Mouse (Mus musculus) heart, embryonic 11.5 days (tissue): ENCODE measurements around the gene Ap1m2. TPM values are rescaled to one million over a fixed set of nuclear protein-coding genes. Genes with fewer than 3 reads are reported as not detected.

Experiments used
- ATAC-seq: fragments of 200-750 bp; cut with Nextera tagmentation; replicated peaks from 2 replicates; pipeline ENCODE4 v1.8.0; 2017; ENCODE audit warnings: moderate library complexity; ENCODE audit not compliant: insufficient number of reproducible peaks, low FRiP score, low TSS enrichment
- H3K27ac ChIP-seq: fragments of 300-500 bp; sonication (generic); 2 replicates; pipeline ENCODE4 v1.5.1; 2014; ENCODE audit warnings: mild to moderate bottlenecking, low read depth, low read length
- H3K27me3 ChIP-seq: fragments of 300-500 bp; sonication (generic); 2 replicates; pipeline ENCODE4 v1.6.1; 2014; ENCODE audit warnings: mild to moderate bottlenecking, low read length, mixed read lengths; ENCODE audit not compliant: control insufficient read depth, insufficient read depth
- H3K36me3 ChIP-seq: fragments of 300-500 bp; sonication (generic); 2 replicates; pipeline ENCODE4 v1.6.1; 2014; ENCODE audit warnings: mild to moderate bottlenecking, low read length, moderate library complexity, mixed read lengths; ENCODE audit not compliant: control insufficient read depth, insufficient read depth
- H3K4me1 ChIP-seq: fragments of 300-500 bp; sonication (generic); 2 replicates; pipeline ENCODE4 v1.6.1; 2014; ENCODE audit warnings: low read length; ENCODE audit not compliant: control insufficient read depth, insufficient read depth
- H3K4me2 ChIP-seq: fragments of 300-500 bp; sonication (generic); 2 replicates; pipeline ENCODE4 v1.6.1; 2014; ENCODE audit warnings: mild to moderate bottlenecking, moderate library complexity
- H3K4me3 ChIP-seq: fragments of 300-500 bp; sonication (generic); 2 replicates; pipeline ENCODE4 v1.5.1; 2014; ENCODE audit warnings: low read depth, low read length
- H3K9ac ChIP-seq: fragments of 300-500 bp; sonication (generic); 2 replicates; pipeline ENCODE4 v1.6.1; 2014; ENCODE audit warnings: mild to moderate bottlenecking, low read depth, low read length, moderate library complexity
- H3K9me3 ChIP-seq: fragments of 300-500 bp; sonication (generic); replicated peaks from 2 replicates; pipeline ENCODE4 v1.6.1; 2016; ENCODE audit warnings: low read length; ENCODE audit not compliant: control insufficient read depth
- WGBS: fragments of 180-500 bp; shearing (Covaris S2); extraction: QIAGEN DNeasy Blood & Tissue Kit; methylation state at CpG from one replicate; pipeline ENCODE4 v1.1.7; 2014; ENCODE audit not compliant: insufficient replicate concordance; 5-methylcytosine and 5-hydroxymethylcytosine counted together
- polyA plus RNA-seq: library from polyadenylated mRNA; unstranded; fragments of >200 nt; fragmentation: Nextera tagmentation; extraction: Ambion mirVana; gene quantifications from 2 replicates; pipeline ENCODE4 v1.2.1, GENCODE M21; 2014

Gene Ap1m2
- polyA plus RNA-seq, 1 experiment from 2014 or later = 1.1 TPM

DNA sequence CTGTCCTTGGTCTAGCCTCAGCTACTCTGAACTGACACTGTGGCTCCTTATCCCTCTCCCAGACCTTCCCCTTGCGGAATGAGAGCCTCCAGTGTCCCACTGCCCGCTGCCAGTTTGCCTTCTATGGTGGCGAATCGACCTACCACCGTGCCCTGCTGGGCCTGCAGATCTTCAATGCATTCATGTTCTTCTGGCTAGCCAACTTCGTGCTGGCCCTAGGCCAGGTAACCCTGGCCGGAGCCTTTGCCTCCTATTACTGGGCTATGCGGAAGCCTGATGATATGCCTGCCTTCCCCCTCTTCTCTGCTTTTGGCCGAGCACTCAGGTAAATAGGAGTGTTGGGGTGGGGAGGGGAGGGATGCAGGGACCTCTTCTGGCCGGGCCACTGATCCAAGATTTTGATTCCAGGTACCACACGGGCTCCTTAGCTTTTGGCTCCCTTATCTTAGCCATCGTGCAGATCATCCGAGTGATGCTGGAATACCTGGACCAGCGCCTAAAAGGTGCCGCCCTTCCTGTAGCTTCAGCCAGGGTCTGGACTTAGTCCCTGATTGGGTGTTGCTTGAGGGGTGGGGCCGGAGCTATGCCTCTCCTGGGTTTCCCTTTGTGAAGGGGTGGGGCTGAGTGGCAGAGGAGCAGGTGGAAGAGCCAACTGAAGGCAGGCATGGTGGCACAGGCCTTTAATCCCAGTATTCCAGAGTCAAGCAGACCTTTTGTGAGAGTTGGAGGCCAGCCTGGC lies 34.7 kb upstream of the Ap1m2 start:
- Histone ChIP-seq H3K27me3 (no peaks in the 10 kb centered on the region), H3K36me3 (peaks cover 30% of the 10 kb centered on the region), H3K4me1 (no peaks in the 10 kb centered on the region), H3K4me3 (no peak overlapping the region), H3K9me3 (no peaks in the 10 kb centered on the region), H3K4me2 (no peak overlapping the region), H3K9ac (no peak overlapping the region), H3K27ac (no peak overlapping the region)
- WGBS = 78% methylated on average over 16 of the region's 16 CpGs
- no peak for ATAC-seq

DNA sequence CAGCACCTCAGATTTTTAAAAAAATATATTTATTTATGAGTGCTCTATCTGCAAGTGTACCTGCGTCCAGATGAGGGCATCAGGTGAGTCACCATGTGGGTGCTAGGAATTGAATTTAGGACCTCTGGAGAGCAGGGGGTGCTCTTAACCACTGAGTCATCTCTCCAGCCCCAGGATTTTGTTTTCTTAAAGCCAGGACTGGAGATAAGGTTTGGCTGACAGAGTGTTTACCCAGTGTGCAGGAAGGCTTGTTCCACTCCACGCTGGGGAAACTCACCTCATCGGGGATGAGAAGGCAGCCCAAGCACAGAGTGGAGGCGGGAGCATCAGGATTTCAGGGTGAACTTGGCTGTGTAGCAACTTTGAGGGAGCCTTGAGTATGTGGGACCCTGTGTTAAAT lies 28.3 kb upstream of the Ap1m2 start:
- no peak overlapping the region for H3K9ac ChIP-seq
- no peaks in the 10 kb centered on the region for H3K9me3 ChIP-seq
- ATAC-seq = no peak
- peaks cover 13% of the 10 kb centered on the region for H3K4me1 ChIP-seq
- no peak overlapping the region for H3K4me2 ChIP-seq
- no peaks in the 10 kb centered on the region for H3K27me3 ChIP-seq
- no peak overlapping the region for H3K4me3 ChIP-seq
- no peak overlapping the region for H3K27ac ChIP-seq
- peaks cover 13% of the 10 kb centered on the region for H3K36me3 ChIP-seq
- 40% methylated on average over 4 of the region's 4 CpGs for WGBS

DNA sequence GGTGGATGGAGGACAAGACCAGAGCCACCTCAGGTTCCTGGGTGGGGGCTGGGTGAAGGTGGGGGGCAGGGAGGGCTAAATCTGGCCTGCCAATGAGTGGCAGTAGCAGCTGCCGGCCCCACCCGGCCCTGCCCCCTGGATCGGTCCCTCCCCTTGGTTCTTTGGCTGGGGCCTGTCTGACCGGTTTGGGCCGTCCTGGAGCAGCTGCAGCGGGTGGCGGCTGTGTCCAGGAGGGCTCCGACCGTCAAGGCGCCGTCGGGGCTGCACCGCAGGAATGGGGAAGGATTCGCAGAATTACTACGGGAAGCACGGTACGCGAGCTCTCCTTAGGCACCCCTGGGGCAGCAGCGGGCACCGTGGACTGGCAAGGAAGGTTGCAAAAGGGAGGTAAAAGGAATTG lies 25.5 kb upstream of the Ap1m2 start:
- peaks cover 21% of the 10 kb centered on the region for H3K4me1 ChIP-seq
- peaks cover 4% of the 10 kb centered on the region; the same call in 1 of the 2 replicates for H3K36me3 ChIP-seq
- peak; percentile 54; the same call in 1 of the 2 replicates for ATAC-seq
- H3K4me3 ChIP-seq = peak overlapping the region; percentile 34
- H3K27me3 ChIP-seq = no peaks in the 10 kb centered on the region
- H3K27ac ChIP-seq = no peak overlapping the region
- H3K9ac ChIP-seq = peak overlapping the region; percentile 59
- peak overlapping the region; percentile 61 for H3K4me2 ChIP-seq
- WGBS = 17% methylated on average over 19 of the region's 20 CpGs
- H3K9me3 ChIP-seq = no peaks in the 10 kb centered on the region

DNA sequence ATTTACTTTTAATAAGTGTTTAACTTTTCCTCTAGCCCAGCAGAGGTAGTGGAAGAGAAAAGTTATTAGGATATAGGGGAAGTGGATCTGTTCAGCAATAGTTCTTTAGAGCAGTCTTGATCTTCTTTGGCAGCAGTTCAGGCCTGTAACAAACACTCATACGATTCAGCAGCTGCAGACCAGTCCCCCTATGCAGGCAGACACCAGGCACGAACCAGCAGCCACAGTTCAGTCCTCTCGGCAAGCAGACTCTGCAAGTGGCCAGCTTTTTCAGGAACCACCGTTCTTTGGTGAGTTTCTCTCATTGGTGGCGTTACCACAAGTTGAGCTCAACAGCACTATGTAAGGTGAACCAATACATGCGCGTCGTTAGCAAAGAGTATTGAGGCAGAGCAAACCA lies 24.4 kb upstream of the Ap1m2 start:
- Histone ChIP-seq H3K4me1 (peaks cover 32% of the 10 kb centered on the region), H3K27ac (no peak overlapping the region), H3K9me3 (no peaks in the 10 kb centered on the region), H3K36me3 (no peaks in the 10 kb centered on the region; the same call in 1 of the 2 replicates), H3K4me2 (no peak overlapping the region), H3K4me3 (no peak overlapping the region), H3K27me3 (no peaks in the 10 kb centered on the region), H3K9ac (no peak overlapping the region)
- 83% methylated on average over 8 of the region's 8 CpGs for WGBS
- no peak for ATAC-seq

DNA sequence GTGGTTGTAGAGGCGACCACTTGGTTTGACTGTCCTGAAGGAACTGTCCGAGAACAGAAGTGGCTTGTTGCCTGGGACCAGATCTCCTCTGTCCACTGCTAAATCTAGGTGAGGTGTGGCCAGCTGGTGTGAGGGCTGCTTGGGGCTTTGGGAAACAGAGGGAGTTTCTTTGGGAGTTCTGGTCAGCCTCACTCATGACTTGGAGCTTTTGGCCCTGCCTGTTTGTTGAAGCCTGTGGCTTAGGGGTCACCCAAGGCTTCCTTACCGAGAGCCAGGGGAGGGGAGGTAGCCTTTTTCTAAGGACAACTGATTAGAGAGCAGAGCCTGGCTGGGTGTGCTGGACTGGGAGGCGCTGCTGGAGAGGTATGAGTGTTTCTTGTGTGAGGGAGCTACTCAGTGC lies 23.3 kb upstream of the Ap1m2 start:
- peaks cover 33% of the 10 kb centered on the region for H3K4me1 ChIP-seq
- H3K9ac ChIP-seq = no peak overlapping the region
- WGBS = 57% methylated on average over 4 of the region's 4 CpGs

DNA sequence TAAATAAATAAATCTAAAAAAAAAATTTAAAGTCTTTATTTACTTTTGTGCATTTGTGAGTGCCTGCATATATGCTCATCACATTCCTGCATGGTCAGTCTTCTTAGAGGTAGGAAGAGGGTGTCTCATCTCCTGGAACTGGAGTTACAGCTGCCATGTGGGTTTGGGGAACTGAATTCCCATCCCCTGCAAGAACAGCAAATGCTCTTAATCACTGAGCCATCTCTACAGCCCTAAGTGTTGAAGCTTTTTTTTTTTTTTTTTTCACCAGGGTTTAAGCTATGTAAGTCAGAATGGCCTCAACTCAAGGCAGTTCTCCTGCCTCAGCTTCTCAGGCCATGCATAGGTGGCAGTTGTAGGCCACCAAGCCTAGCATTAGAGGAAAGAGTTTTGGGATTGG lies 22.6 kb upstream of the Ap1m2 start:
- H3K27ac ChIP-seq = no peak overlapping the region
- no peak overlapping the region for H3K4me3 ChIP-seq
- no peak overlapping the region for H3K9ac ChIP-seq
- ATAC-seq = no peak
- no peak overlapping the region for H3K4me2 ChIP-seq
- no peaks in the 10 kb centered on the region for H3K36me3 ChIP-seq
- no peaks in the 10 kb centered on the region for H3K27me3 ChIP-seq
- peaks cover 40% of the 10 kb centered on the region for H3K4me1 ChIP-seq
- no peaks in the 10 kb centered on the region for H3K9me3 ChIP-seq

More for the DNA sequence above, 23.3 kb upstream of the Ap1m2 start:
- ATAC-seq = no peak
- Histone ChIP-seq H3K27ac (no peak overlapping the region; the same call in 1 of the 2 replicates), H3K27me3 (no peaks in the 10 kb centered on the region), H3K36me3 (no peaks in the 10 kb centered on the region; the same call in 1 of the 2 replicates), H3K9me3 (no peaks in the 10 kb centered on the region), H3K4me3 (no peak overlapping the region), H3K4me2 (no peak overlapping the region)

DNA sequence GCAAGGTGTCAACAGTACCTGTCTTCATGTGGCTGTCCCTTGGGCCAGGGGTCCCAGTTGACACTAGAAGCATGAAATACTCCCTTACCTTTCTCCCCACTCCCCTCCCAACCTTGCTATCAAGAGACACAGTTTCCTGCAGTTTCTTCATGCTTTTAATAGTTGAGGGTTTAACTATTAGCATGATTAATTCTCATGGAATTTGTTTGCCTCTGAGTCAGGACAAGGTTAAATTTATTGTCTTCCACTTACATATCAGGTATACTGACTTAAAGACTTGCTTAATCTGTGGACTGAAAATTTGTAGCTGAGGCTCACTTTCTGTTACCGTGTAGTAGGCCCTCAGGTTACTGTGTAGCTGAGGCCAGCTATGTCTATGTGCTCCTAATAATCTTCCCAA lies 21.4 kb upstream of the Ap1m2 start:
- H3K27me3 ChIP-seq = no peaks in the 10 kb centered on the region
- ATAC-seq = no peak
- H3K9ac ChIP-seq = no peak overlapping the region
- H3K27ac ChIP-seq = no peak overlapping the region
- H3K4me2 ChIP-seq = no peak overlapping the region
- WGBS = 81% methylated on average over 1 of the region's 1 CpGs
- peaks cover 46% of the 10 kb centered on the region for H3K4me1 ChIP-seq
- H3K4me3 ChIP-seq = no peak overlapping the region
- no peaks in the 10 kb centered on the region for H3K36me3 ChIP-seq
- no peaks in the 10 kb centered on the region for H3K9me3 ChIP-seq

DNA sequence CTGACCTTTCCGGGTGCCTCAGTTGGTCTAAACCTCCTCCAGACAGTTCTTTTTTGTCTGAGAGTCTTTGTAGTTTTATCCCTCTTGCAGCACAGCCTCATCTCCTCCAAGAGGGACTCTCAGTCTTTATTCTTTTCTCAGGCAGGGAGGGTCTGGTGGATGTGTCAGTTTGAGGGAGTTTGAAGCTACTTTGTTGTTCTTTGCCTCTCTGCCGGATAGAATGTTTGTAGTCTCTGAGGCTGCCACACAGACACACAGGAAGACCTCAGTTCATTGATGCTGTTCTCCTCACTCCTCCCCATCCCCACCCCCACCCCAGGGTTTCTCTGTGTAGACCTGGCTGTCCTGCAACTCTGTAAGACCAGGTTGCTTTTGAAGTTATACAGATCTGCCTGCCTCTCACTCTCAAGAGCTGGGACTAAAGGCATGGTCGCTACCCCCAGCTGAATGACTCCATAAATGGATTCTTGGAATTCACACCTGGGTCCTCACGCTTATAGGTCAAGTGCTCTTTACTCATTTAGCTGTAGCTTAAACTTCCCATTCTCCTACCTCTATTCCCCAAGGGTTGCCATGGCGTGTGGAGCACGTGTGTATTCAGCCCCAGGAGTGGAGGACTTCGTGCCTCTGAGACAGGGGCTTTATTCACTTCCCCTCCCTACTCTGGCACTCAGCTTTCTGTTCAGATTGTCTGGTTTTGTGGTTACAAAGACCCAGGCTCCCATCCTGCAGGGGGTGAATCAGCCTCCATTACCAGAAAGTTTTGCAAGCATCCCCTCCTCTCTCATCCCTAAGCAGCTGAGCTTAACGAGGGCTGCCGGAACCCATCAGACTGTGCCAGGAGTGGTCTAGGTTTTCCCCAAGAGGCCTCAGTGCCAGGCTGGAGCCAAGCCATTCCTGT lies 20.3 kb upstream of the Ap1m2 start:
- no peak overlapping the region for H3K4me3 ChIP-seq
- no peak for ATAC-seq
- 36% methylated on average over 9 of the region's 9 CpGs for WGBS

More for the DNA sequence above, 20.3 kb upstream of the Ap1m2 start:
- H3K27me3 ChIP-seq = no peaks in the 10 kb centered on the region
- no peaks in the 10 kb centered on the region for H3K9me3 ChIP-seq
- H3K36me3 ChIP-seq = no peaks in the 10 kb centered on the region
- H3K9ac ChIP-seq = no peak overlapping the region
- H3K4me2 ChIP-seq = no peak overlapping the region
- H3K27ac ChIP-seq = peak overlapping the region; percentile 30
- H3K4me1 ChIP-seq = peaks cover 38% of the 10 kb centered on the region
